Mouse (Mus musculus): ENCODE measurements around the gene Secisbp2. TPM values are rescaled to one million over a fixed set of nuclear protein-coding genes. Genes with fewer than 3 reads are reported as not detected.
"Not testable (repeated sequence)": the region's sequence is repeated elsewhere in the genome, so short reads cannot be mapped to it uniquely, and the experiment has no call there.

Gene Secisbp2
- polyA plus RNA-seq, 1 experiment from 2014 or later: 23.2 TPM

GRCm38 (mm10) chr13:51658094-51658493 is 6.6 kb downstream of the Secisbp2 start:
- Histone ChIP-seq H3K36me3 (ENCODE audit: control insufficient read depth, insufficient read depth, low read length) (peaks cover 23% of the 10 kb centered on the region), H3K9me3 (ENCODE audit: control insufficient read depth, low read length) (no peaks in the 10 kb centered on the region), H3K27me3 (ENCODE audit: control insufficient read depth, insufficient read depth, low read length) (no peaks in the 10 kb centered on the region), H3K9ac (ENCODE audit: low read length) (no peak overlapping the region), H3K27ac (replicated peaks; ENCODE audit: low read depth, low read length) (no peak overlapping the region), H3K4me3 (ENCODE audit: low read depth, low read length) (no peak overlapping the region), H3K4me1 (ENCODE audit: control insufficient read depth, insufficient read depth, low read length) (no peaks in the 10 kb centered on the region), H3K4me2 (ENCODE audit: low read depth, severe bottlenecking) (no peak overlapping the region)
- ATAC-seq (ENCODE audit: insufficient number of reproducible peaks, low FRiP score, low TSS enrichment, low read depth): no peak
- no peak for DNase-seq (ENCODE audit: low spot score)
- WGBS: 95% methylated on average over 3 of the region's 3 CpGs

GRCm38 (mm10) chr13:51659573-51659972 is 8.1 kb downstream of the Secisbp2 start:
- Histone ChIP-seq H3K9ac (ENCODE audit: low read length) (no peak overlapping the region), H3K4me1 (ENCODE audit: control insufficient read depth, insufficient read depth, low read length) (no peaks in the 10 kb centered on the region), H3K9me3 (ENCODE audit: control insufficient read depth, low read length) (no peaks in the 10 kb centered on the region), H3K27me3 (ENCODE audit: control insufficient read depth, insufficient read depth, low read length) (no peaks in the 10 kb centered on the region), H3K4me2 (ENCODE audit: low read depth, severe bottlenecking) (no peak overlapping the region), H3K4me3 (ENCODE audit: low read depth, low read length) (no peak overlapping the region), H3K36me3 (ENCODE audit: control insufficient read depth, insufficient read depth, low read length) (peaks cover 28% of the 10 kb centered on the region), H3K27ac (replicated peaks; ENCODE audit: low read depth, low read length) (no peak overlapping the region)
- WGBS: 95% methylated on average over 7 of the region's 7 CpGs
- DNase-seq (ENCODE audit: low spot score) (no peak), ATAC-seq (ENCODE audit: insufficient number of reproducible peaks, low FRiP score, low TSS enrichment, low read depth) (no peak)

- WGBS: 88% methylated on average over 2 of the region's 2 CpGs
- H3K4me2 ChIP-seq (ENCODE audit: low read depth, severe bottlenecking): no peak overlapping the region
- no peak overlapping the region for H3K9ac ChIP-seq (ENCODE audit: low read length)
- H3K4me3 ChIP-seq (ENCODE audit: low read depth, low read length): no peak overlapping the region
- no peaks in the 10 kb centered on the region for H3K9me3 ChIP-seq (ENCODE audit: control insufficient read depth, low read length)
- no peak for DNase-seq (ENCODE audit: low spot score)
- peaks cover 29% of the 10 kb centered on the region for H3K36me3 ChIP-seq (ENCODE audit: control insufficient read depth, insufficient read depth, low read length)
- no peak overlapping the region for H3K27ac ChIP-seq (replicated peaks; ENCODE audit: low read depth, low read length)
- H3K4me1 ChIP-seq (ENCODE audit: control insufficient read depth, insufficient read depth, low read length): no peaks in the 10 kb centered on the region
- ATAC-seq (ENCODE audit: insufficient number of reproducible peaks, low FRiP score, low TSS enrichment, low read depth): no peak
- no peaks in the 10 kb centered on the region for H3K27me3 ChIP-seq (ENCODE audit: control insufficient read depth, insufficient read depth, low read length)
These were observed 12.1 kb downstream of the Secisbp2 start for GRCm38 (mm10) chr13:51663561-51663960.

- not testable (repeated sequence) for H3K9me3 ChIP-seq (ENCODE audit: control insufficient read depth, low read length); H3K4me3 ChIP-seq (ENCODE audit: low read depth, low read length); H3K4me2 ChIP-seq (ENCODE audit: low read depth, severe bottlenecking); ATAC-seq (ENCODE audit: insufficient number of reproducible peaks, low FRiP score, low TSS enrichment, low read depth); H3K4me1 ChIP-seq (ENCODE audit: control insufficient read depth, insufficient read depth, low read length); H3K27me3 ChIP-seq (ENCODE audit: control insufficient read depth, insufficient read depth, low read length); H3K9ac ChIP-seq (ENCODE audit: low read length); DNase-seq (ENCODE audit: low spot score); H3K27ac ChIP-seq (replicated peaks; ENCODE audit: low read depth, low read length)
- H3K36me3 ChIP-seq (ENCODE audit: control insufficient read depth, insufficient read depth, low read length): peaks cover 21% of the 10 kb centered on the region
- WGBS: 89% methylated on average over 12 of the region's 12 CpGs
These were observed 16.7 kb downstream of the Secisbp2 start for GRCm38 (mm10) chr13:51668195-51668594.

GRCm38 (mm10) chr13:51676641-51677040 is 25.1 kb downstream of the Secisbp2 start:
- 92% methylated on average over 4 of the region's 4 CpGs for WGBS
- Histone ChIP-seq H3K4me3 (ENCODE audit: low read depth, low read length) (no peak overlapping the region), H3K9ac (ENCODE audit: low read length) (no peak overlapping the region), H3K27ac (replicated peaks; ENCODE audit: low read depth, low read length) (no peak overlapping the region), H3K27me3 (ENCODE audit: control insufficient read depth, insufficient read depth, low read length) (no peaks in the 10 kb centered on the region), H3K4me1 (ENCODE audit: control insufficient read depth, insufficient read depth, low read length) (no peaks in the 10 kb centered on the region), H3K4me2 (ENCODE audit: low read depth, severe bottlenecking) (no peak overlapping the region), H3K9me3 (ENCODE audit: control insufficient read depth, low read length) (no peaks in the 10 kb centered on the region), H3K36me3 (ENCODE audit: control insufficient read depth, insufficient read depth, low read length) (peaks cover 42% of the 10 kb centered on the region)
- ATAC-seq (ENCODE audit: insufficient number of reproducible peaks, low FRiP score, low TSS enrichment, low read depth) (no peak), DNase-seq (ENCODE audit: low spot score) (no peak)

GRCm38 (mm10) chr13:51677041-51677440 is 25.5 kb downstream of the Secisbp2 start:
- H3K4me2 ChIP-seq (ENCODE audit: low read depth, severe bottlenecking): no peak overlapping the region
- H3K9me3 ChIP-seq (ENCODE audit: control insufficient read depth, low read length): no peaks in the 10 kb centered on the region
- no peaks in the 10 kb centered on the region for H3K4me1 ChIP-seq (ENCODE audit: control insufficient read depth, insufficient read depth, low read length)
- H3K4me3 ChIP-seq (ENCODE audit: low read depth, low read length): no peak overlapping the region
- H3K36me3 ChIP-seq (ENCODE audit: control insufficient read depth, insufficient read depth, low read length): peaks cover 40% of the 10 kb centered on the region
- H3K27me3 ChIP-seq (ENCODE audit: control insufficient read depth, insufficient read depth, low read length): no peaks in the 10 kb centered on the region
- WGBS: 95% methylated on average over 12 of the region's 12 CpGs
- ATAC-seq (ENCODE audit: insufficient number of reproducible peaks, low FRiP score, low TSS enrichment, low read depth) (no peak), DNase-seq (ENCODE audit: low spot score) (no peak)
- H3K9ac ChIP-seq (ENCODE audit: low read length): no peak overlapping the region
- no peak overlapping the region for H3K27ac ChIP-seq (replicated peaks; ENCODE audit: low read depth, low read length)

- DNase-seq (ENCODE audit: low spot score) (no peak), ATAC-seq (ENCODE audit: insufficient number of reproducible peaks, low FRiP score, low TSS enrichment, low read depth) (no peak)
- Histone ChIP-seq H3K4me2 (ENCODE audit: low read depth, severe bottlenecking) (no peak overlapping the region), H3K27ac (replicated peaks; ENCODE audit: low read depth, low read length) (no peak overlapping the region), H3K9me3 (ENCODE audit: control insufficient read depth, low read length) (no peaks in the 10 kb centered on the region), H3K36me3 (ENCODE audit: control insufficient read depth, insufficient read depth, low read length) (peaks cover 43% of the 10 kb centered on the region), H3K27me3 (ENCODE audit: control insufficient read depth, insufficient read depth, low read length) (no peaks in the 10 kb centered on the region), H3K4me1 (ENCODE audit: control insufficient read depth, insufficient read depth, low read length) (no peaks in the 10 kb centered on the region), H3K9ac (ENCODE audit: low read length) (no peak overlapping the region), H3K4me3 (ENCODE audit: low read depth, low read length) (no peak overlapping the region)
- 90% methylated on average over 7 of the region's 7 CpGs for WGBS
These were observed 26.2 kb downstream of the Secisbp2 start for GRCm38 (mm10) chr13:51677630-51678185.

- WGBS: 90% methylated on average over 6 of the region's 6 CpGs
- Histone ChIP-seq H3K4me3 (ENCODE audit: low read depth, low read length) (no peak overlapping the region), H3K9ac (ENCODE audit: low read length) (no peak overlapping the region), H3K36me3 (ENCODE audit: control insufficient read depth, insufficient read depth, low read length) (peaks cover 46% of the 10 kb centered on the region), H3K4me2 (ENCODE audit: low read depth, severe bottlenecking) (no peak overlapping the region), H3K4me1 (ENCODE audit: control insufficient read depth, insufficient read depth, low read length) (no peaks in the 10 kb centered on the region), H3K9me3 (ENCODE audit: control insufficient read depth, low read length) (no peaks in the 10 kb centered on the region), H3K27ac (replicated peaks; ENCODE audit: low read depth, low read length) (no peak overlapping the region), H3K27me3 (ENCODE audit: control insufficient read depth, insufficient read depth, low read length) (no peaks in the 10 kb centered on the region)
- DNase-seq (ENCODE audit: low spot score) (no peak), ATAC-seq (ENCODE audit: insufficient number of reproducible peaks, low FRiP score, low TSS enrichment, low read depth) (no peak)
These were observed 27.2 kb downstream of the Secisbp2 start for GRCm38 (mm10) chr13:51678687-51679086.

GRCm38 (mm10) chr13:51679332-51679731 is 27.8 kb downstream of the Secisbp2 start:
- Histone ChIP-seq H3K4me1 (ENCODE audit: control insufficient read depth, insufficient read depth, low read length) (no peaks in the 10 kb centered on the region), H3K27me3 (ENCODE audit: control insufficient read depth, insufficient read depth, low read length) (no peaks in the 10 kb centered on the region), H3K27ac (replicated peaks; ENCODE audit: low read depth, low read length) (no peak overlapping the region), H3K4me2 (ENCODE audit: low read depth, severe bottlenecking) (no peak overlapping the region), H3K9ac (ENCODE audit: low read length) (no peak overlapping the region), H3K9me3 (ENCODE audit: control insufficient read depth, low read length) (no peaks in the 10 kb centered on the region), H3K36me3 (ENCODE audit: control insufficient read depth, insufficient read depth, low read length) (peaks cover 42% of the 10 kb centered on the region), H3K4me3 (ENCODE audit: low read depth, low read length) (no peak overlapping the region)
- DNase-seq (ENCODE audit: low spot score) (no peak), ATAC-seq (ENCODE audit: insufficient number of reproducible peaks, low FRiP score, low TSS enrichment, low read depth) (no peak)
- 78% methylated on average over 4 of the region's 4 CpGs for WGBS

Data from limb, embryonic 11.5 days (tissue).